Mouse (Mus musculus): ENCODE results near the gene Trf.

- TF ChIP-seq CTCF (conservative IDR thresholded peaks at IDR 0.05 in 1 of 2, IDR thresholded peaks at IDR 0.05 in 1 of 2; ENCODE audit: low read depth in 2 of 2, low read length in 2 of 2) (no peak), MAFK (IDR thresholded peaks at IDR 0.05; ENCODE audit: insufficient replicate concordance, low read length) (no peak), RAD21 (IDR thresholded peaks at IDR 0.05; ENCODE audit: low read depth, low read length) (no peak), EP300 (IDR thresholded peaks at IDR 0.05; ENCODE audit: low read length) (no peak), TCF12 (IDR thresholded peaks at IDR 0.05; ENCODE audit: low read depth, low read length) (no peak), USF1 (IDR thresholded peaks at IDR 0.05; ENCODE audit: low read depth, low read length) (no peak), POLR2A (IDR thresholded peaks at IDR 0.05; ENCODE audit: low read depth, low read length) (no peak), CHD2 (IDR thresholded peaks at IDR 0.05; ENCODE audit: low read length) (no peak)
These were observed 9.2 kb upstream of the Trf start for GRCm38 (mm10) chr9:103239471-103239870.

Measured in CH12.LX (cell line).